Mouse (Mus musculus): Measurements from ENCODE around the gene Asb10.
A peak's percentile ranks its signal among the peaks of the same experiment; 100 is the strongest.
"Not testable (repeated sequence)": the region's sequence is repeated elsewhere in the genome, so short reads cannot be mapped to it uniquely, and the experiment has no call there.

The Asb10 gene

GRCm38 (mm10) chr5:24540387-24541143 is at the start of gene Asb10:
TSS of gene Asb10 (minus strand) at chr5:24540978.
- DNase-seq (ENCODE audit: low spot score) = peak; percentile 82

GRCm38 (mm10) chr5:24589511-24590500 is 49.0 kb upstream of the Asb10 start:
- no peak for DNase-seq (ENCODE audit: low spot score)

- no peak for DNase-seq (ENCODE audit: low spot score)
Observed at GRCm38 (mm10) chr5:24587200-24587577, 46.4 kb upstream of the Asb10 start.

- peak; percentile 82 for DNase-seq (ENCODE audit: low spot score)
Observed at GRCm38 (mm10) chr5:24586547-24587199, 45.9 kb upstream of the Asb10 start, which contains the start of gene Chpf2. TSS of gene Chpf2 (plus strand) at chr5:24586741.

- no peak for DNase-seq (ENCODE audit: low spot score)
Observed at GRCm38 (mm10) chr5:24586106-24586505, 45.3 kb upstream of the Asb10 start.

GRCm38 (mm10) chr5:24578109-24578963 is 37.6 kb upstream of the Asb10 start:
- DNase-seq (ENCODE audit: low spot score) = no peak

GRCm38 (mm10) chr5:24577183-24577929 is 36.6 kb upstream of the Asb10 start, which contains the start of gene Abcf2:
TSS of gene Abcf2 (minus strand) at chr5:24577467.
- DNase-seq (ENCODE audit: low spot score) = peak; percentile 100

GRCm38 (mm10) chr5:24576801-24577182 is 36.0 kb upstream of the Asb10 start:
- DNase-seq (ENCODE audit: low spot score) = peak; percentile 64

- DNase-seq (ENCODE audit: low spot score) = no peak
Observed at GRCm38 (mm10) chr5:24575948-24576347, 35.2 kb upstream of the Asb10 start.

GRCm38 (mm10) chr5:24556709-24557108 is 15.9 kb upstream of the Asb10 start, which contains the start of gene 4931409K22Rik:
TSS of gene 4931409K22Rik (minus strand) at chr5:24556809.
- no peak for DNase-seq (ENCODE audit: low spot score)

GRCm38 (mm10) chr5:24555335-24555734 is 14.6 kb upstream of the Asb10 start:
- not testable (repeated sequence) for DNase-seq (ENCODE audit: low spot score)

GRCm38 (mm10) chr5:24553621-24554244 is 13.0 kb upstream of the Asb10 start:
- no peak for DNase-seq (ENCODE audit: low spot score)

- no peak for DNase-seq (ENCODE audit: low spot score)
Observed at GRCm38 (mm10) chr5:24551317-24551688, 10.5 kb upstream of the Asb10 start.

- DNase-seq (ENCODE audit: low spot score) = peak; percentile 79
Observed at GRCm38 (mm10) chr5:24550598-24551316, 10.0 kb upstream of the Asb10 start.

- DNase-seq (ENCODE audit: low spot score) = no peak
Observed at GRCm38 (mm10) chr5:24542643-24543042, 1.9 kb upstream of the Asb10 start.

- no peak for DNase-seq (ENCODE audit: low spot score)
Observed at GRCm38 (mm10) chr5:24541144-24541569, 379 bp upstream of the Asb10 start.

- no peak for DNase-seq (ENCODE audit: low spot score)
Observed at GRCm38 (mm10) chr5:24539571-24540296, 1.0 kb downstream of the Asb10 start.

GRCm38 (mm10) chr5:24537618-24538017 is 3.2 kb downstream of the Asb10 start:
- no peak for DNase-seq (ENCODE audit: low spot score)

GRCm38 (mm10) chr5:24536511-24536910 is 4.3 kb downstream of the Asb10 start:
- DNase-seq (ENCODE audit: low spot score) = no peak
